Mouse (Mus musculus) ES-Bruce4 (cell line): ENCODE data around the gene Tox2. TPM values are rescaled to one million over a fixed set of nuclear protein-coding genes. Genes with fewer than 3 reads are reported as not detected.

Source experiments
- H3K27ac ChIP-seq: 2 replicates; pipeline ENCODE4 v1.5.1; 2012; ENCODE audit warnings: low read length, inconsistent platforms; ENCODE audit not compliant: insufficient read depth
- H3K27me3 ChIP-seq: 2 replicates; pipeline ENCODE4 v1.6.1; 2012; ENCODE audit warnings: mild to moderate bottlenecking, low read length, inconsistent platforms; ENCODE audit not compliant: control insufficient read depth, poor library complexity, insufficient read depth, severe bottlenecking
- H3K36me3 ChIP-seq: 2 replicates; pipeline ENCODE4 v1.6.1; 2012; ENCODE audit warnings: inconsistent platforms, mild to moderate bottlenecking, low read length, moderate library complexity; ENCODE audit not compliant: control insufficient read depth, poor library complexity, insufficient read depth, severe bottlenecking
- H3K4me1 ChIP-seq: one replicate; pipeline ENCODE4 v1.8.1; 2011; ENCODE audit warnings: low read length; ENCODE audit not compliant: control insufficient read depth, insufficient read depth
- H3K4me3 ChIP-seq: 2 replicates; pipeline ENCODE4 v1.5.1; 2011; ENCODE audit warnings: low read depth, mild to moderate bottlenecking, low read length
- H3K9ac ChIP-seq: 2 replicates; pipeline ENCODE4 v1.6.1; 2012; ENCODE audit warnings: low read depth, mild to moderate bottlenecking, inconsistent platforms; ENCODE audit not compliant: poor library complexity, severe bottlenecking
- H3K9me3 ChIP-seq: replicated peaks from 2 replicates; pipeline ENCODE4 v1.6.1; 2012; ENCODE audit warnings: mild to moderate bottlenecking, low read length, inconsistent platforms; ENCODE audit not compliant: control insufficient read depth, poor library complexity, insufficient read depth, severe bottlenecking
- CTCF ChIP-seq: IDR thresholded peaks from one replicate; pipeline ENCODE4 v1.8.1; 2011; ENCODE audit warnings: low read depth, low read length
- EP300 ChIP-seq: IDR thresholded peaks from 2 replicates; pipeline ENCODE4 v1.6.1; 2011; ENCODE audit warnings: low read depth, low read length; ENCODE audit not compliant: insufficient read depth
- POLR2A ChIP-seq: IDR thresholded peaks from one replicate; pipeline ENCODE4 v1.8.1; 2011; ENCODE audit warnings: low read length; ENCODE audit not compliant: insufficient read depth
- polyA plus RNA-seq: library from polyadenylated mRNA; stranded (reverse); fragments of >200 nt; gene quantifications from 2 replicates; pipeline ENCODE4 v1.2.4, GENCODE M21; 2011; ENCODE audit warnings: low read depth; ENCODE audit not compliant: missing spikeins, insufficient read depth, insufficient read length

Tox2 gene
- polyA plus RNA-seq, 1 experiment = 0.28 TPM

DNA sequence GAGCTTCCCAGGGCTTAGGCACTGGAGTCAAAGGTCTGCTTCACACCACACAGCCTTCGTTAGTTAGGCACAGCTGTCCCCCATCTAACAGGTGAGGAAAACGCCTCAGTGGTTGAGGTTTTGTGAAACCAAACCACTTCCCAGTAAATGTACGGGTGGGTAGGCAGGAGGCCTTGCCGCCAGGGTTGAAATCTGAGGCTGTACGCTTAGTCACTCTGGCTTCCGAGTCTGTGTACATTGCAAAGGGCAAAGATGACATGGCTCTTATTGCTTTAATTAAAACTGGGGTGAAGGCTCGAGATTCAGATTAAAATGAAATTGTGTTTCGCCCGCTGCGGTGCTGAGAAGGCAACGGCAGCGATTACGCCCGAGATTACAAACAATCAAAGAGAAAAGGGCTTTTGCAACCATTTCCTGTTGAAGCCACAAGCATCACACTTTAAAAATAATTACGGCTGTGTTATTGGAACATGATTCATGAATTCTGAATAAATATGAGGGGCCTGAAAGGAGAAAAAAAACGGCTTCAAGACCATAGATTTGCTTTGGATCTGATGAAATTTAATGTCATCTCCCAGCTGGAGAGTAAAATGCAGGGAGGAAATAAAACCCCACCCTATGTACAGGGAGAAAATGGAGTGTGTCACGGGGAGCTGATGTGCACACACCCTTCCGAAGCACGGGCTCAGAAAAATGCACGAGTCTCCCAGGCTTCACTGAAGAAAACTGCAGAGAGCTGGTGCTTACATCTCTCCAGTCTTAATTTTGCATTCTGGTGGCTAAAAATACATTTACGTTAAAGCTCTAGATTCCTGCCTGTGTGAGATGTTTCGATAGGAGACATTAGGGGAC lies 50.5 kb downstream of the Tox2 start:
- no peak for TF ChIP-seq EP300
- TF ChIP-seq POLR2A = no peak
- no peak for TF ChIP-seq CTCF
- H3K4me1 ChIP-seq = no peaks in the 10 kb centered on the region
- H3K4me3 ChIP-seq = no peak overlapping the region
- no peaks in the 10 kb centered on the region for H3K27me3 ChIP-seq
- H3K36me3 ChIP-seq = no peaks in the 10 kb centered on the region
- no peaks in the 10 kb centered on the region for H3K9me3 ChIP-seq
- H3K9ac ChIP-seq = no peak overlapping the region
- no peak overlapping the region for H3K27ac ChIP-seq

DNA sequence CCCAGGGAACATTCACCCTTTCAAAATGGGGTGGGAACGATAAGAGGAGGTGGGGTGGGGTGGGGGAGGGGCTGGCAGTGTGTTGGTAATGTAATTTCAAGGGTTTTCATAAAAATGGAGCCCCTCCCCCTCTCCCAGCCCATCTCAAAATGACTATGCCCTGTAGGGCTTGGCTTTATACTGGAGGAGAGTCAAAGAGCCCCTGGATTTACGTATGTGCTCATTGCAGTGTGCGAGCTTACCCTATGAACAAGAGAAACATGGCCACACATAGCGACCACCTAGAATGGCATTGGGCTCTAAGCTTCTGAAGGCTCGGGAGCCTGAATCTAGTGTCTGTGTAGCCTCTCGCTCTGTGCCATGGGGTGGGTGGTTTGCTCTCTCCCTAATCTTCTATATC lies 51.3 kb downstream of the Tox2 start:
- Histone ChIP-seq H3K4me1 (no peaks in the 10 kb centered on the region), H3K9me3 (no peaks in the 10 kb centered on the region), H3K27me3 (no peaks in the 10 kb centered on the region), H3K9ac (no peak overlapping the region), H3K4me3 (no peak overlapping the region), H3K36me3 (no peaks in the 10 kb centered on the region), H3K27ac (no peak overlapping the region)
- TF ChIP-seq CTCF = no peak
- no peak for TF ChIP-seq EP300
- TF ChIP-seq POLR2A = no peak

- Histone ChIP-seq H3K4me1 (no peaks in the 10 kb centered on the region), H3K27me3 (no peaks in the 10 kb centered on the region), H3K27ac (no peak overlapping the region), H3K36me3 (no peaks in the 10 kb centered on the region), H3K4me3 (no peak overlapping the region), H3K9me3 (no peaks in the 10 kb centered on the region), H3K9ac (no peak overlapping the region)
- no peak for TF ChIP-seq EP300
- no peak for TF ChIP-seq POLR2A
- TF ChIP-seq CTCF = no peak
Observed at GRCm38 (mm10) chr2:163256765-163257164, 53.8 kb downstream of the Tox2 start.

DNA sequence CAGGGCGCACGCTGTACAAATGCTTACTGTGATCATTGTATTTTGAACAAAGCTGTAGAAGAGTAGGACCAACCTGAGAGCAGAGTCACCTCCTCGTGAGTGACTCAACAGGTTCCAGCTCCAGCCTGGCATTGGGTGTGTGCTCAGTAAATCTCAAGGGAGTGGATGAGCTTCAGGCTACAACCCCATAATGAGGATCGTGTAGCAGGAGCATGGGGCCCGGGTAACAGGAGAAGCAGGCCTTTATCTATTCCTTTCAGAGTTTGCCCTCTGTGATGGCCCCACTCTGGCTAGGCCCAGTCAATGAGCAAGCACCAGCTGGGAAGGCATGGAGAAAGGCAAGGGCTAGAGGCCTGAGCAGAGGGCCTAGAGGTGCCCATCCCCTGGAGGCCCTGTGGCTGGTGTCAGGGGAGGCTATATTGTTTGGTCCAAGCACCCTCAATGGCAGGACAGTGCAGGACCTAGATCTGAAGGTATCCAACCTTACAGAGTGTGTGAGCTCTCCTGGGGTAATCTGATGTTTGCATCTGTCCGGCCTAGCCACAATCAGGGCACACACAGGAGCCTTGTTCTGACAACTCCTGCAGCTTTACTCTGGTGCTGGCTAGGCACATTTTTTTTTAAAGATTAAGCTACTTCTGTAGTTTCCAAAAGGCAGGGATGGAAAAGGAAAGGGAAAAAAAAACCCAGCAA lies 58.6 kb downstream of the Tox2 start:
- no peak overlapping the region for H3K4me3 ChIP-seq
- no peaks in the 10 kb centered on the region for H3K4me1 ChIP-seq
- no peaks in the 10 kb centered on the region for H3K9me3 ChIP-seq
- no peak overlapping the region for H3K27ac ChIP-seq
- TF ChIP-seq POLR2A (no peak), EP300 (no peak), CTCF (no peak)
- no peak overlapping the region for H3K9ac ChIP-seq
- H3K27me3 ChIP-seq = no peaks in the 10 kb centered on the region
- no peaks in the 10 kb centered on the region for H3K36me3 ChIP-seq

- Histone ChIP-seq H3K4me1 (no peaks in the 10 kb centered on the region), H3K9me3 (no peaks in the 10 kb centered on the region), H3K4me3 (no peak overlapping the region), H3K27me3 (no peaks in the 10 kb centered on the region), H3K36me3 (no peaks in the 10 kb centered on the region), H3K9ac (no peak overlapping the region), H3K27ac (no peak overlapping the region)
- TF ChIP-seq CTCF (no peak), EP300 (no peak), POLR2A (no peak)
Observed at GRCm38 (mm10) chr2:163262055-163262420, 59.1 kb downstream of the Tox2 start.

DNA sequence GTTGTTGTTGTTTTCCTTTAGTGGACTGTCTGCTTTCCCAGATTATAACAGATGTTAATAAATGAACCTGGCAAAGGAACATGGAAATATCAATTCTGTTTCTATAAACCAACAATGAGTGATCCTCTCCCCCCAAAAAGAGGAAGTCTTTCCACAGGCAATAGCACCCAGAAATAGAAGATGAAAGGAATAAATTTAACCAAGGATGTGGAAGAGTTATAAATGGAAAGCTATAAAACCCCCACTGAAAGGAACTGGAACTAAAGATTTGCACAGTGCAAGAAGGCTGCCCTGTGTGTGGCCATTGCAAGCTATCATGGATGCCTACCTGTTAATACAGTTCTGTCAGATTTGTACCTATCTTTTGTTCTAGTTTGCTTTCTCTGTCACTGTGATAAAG lies 64.2 kb downstream of the Tox2 start:
- Histone ChIP-seq H3K9ac (no peak overlapping the region), H3K4me3 (no peak overlapping the region), H3K27ac (no peak overlapping the region), H3K27me3 (no peaks in the 10 kb centered on the region), H3K36me3 (no peaks in the 10 kb centered on the region), H3K4me1 (no peaks in the 10 kb centered on the region), H3K9me3 (no peaks in the 10 kb centered on the region)
- no peak for TF ChIP-seq POLR2A
- TF ChIP-seq CTCF = no peak
- no peak for TF ChIP-seq EP300
